Mouse (Mus musculus): ENCODE results near the gene Duxf3.

DNA sequence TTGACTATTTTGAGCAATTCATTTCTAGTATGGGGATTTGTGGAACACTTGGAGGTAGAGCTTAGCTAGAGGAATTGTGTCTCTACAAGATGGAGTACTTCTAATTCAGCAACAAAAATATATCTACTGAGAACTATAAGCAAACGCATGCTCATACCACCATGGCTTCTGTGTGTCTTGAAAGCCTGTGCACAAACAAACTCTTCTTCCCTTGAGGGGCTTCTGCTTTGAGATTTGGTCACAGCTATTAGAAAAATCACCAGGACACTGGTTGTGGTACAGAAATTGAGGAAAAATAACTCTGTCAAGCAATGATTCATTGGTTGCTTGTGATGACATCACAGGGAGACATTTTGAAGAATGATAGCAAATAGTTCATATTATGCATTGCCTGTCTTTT lies 17.1 kb downstream of the Duxf3 start:
- TF ChIP-seq CTCF (conservative IDR thresholded peaks at IDR 0.05; ENCODE audit: insufficient read depth, insufficient read length, low read depth, low read length) (no peak), POLR2A (IDR thresholded peaks at IDR 0.05; ENCODE audit: low read depth, low read length) (no peak)

Measured in kidney, adult 2 months (tissue).